Comparison of ENCODE assay signal across 18 mouse cellular contexts in genomic region chr4:135357221-135357920, GRCm38 (mm10). TPM values are rescaled to one million over a fixed set of nuclear protein-coding genes. Genes with fewer than 3 reads are reported as not detected.
DNase-seq lines count a peak whose midpoint lies in the region; ATAC-seq and TF ChIP-seq lines count a peak whose summit lies in the region.
"Had no signal": no experiment of that assay in that cellular context is flagged by ENCODE, and none has a peak within 500 bp of the region (broad histone marks: within the 10 kb centered on the region; RNA-seq: fewer than 3 reads in every experiment).

No protein-coding gene starts in this region.

- H3K4me1 ChIP-seq in kidney, embryonic 16.5 days (ENCODE audit: insufficient read depth, low read length), result peaks cover 8% of the 10 kb centered on the region
- H3K4me1 ChIP-seq in lung, postnatal 0 days (ENCODE audit: insufficient read depth, low read depth, low read length), result peaks cover 5% of the 10 kb centered on the region; the same call in 1 of the 2 replicates
- H3K4me1 ChIP-seq in midbrain, embryonic 10.5 days, result peaks cover 11% of the 10 kb centered on the region
- H3K4me1 ChIP-seq in liver, postnatal 0 days (ENCODE audit: insufficient read depth), result peaks cover 11% of the 10 kb centered on the region

- H3K4me2 ChIP-seq in kidney, embryonic 16.5 days (replicated peaks; ENCODE audit: low read depth, low read length), result no peak overlapping the region
- no peak overlapping the region for H3K4me2 ChIP-seq in lung, postnatal 0 days (replicated peaks; ENCODE audit: low read depth, low read length)
- no peak overlapping the region for H3K4me2 ChIP-seq in liver, postnatal 0 days (ENCODE audit: low read depth, low read length)
- H3K4me2 ChIP-seq: forebrain, embryonic 13.5 days; heart, embryonic 12.5 days; hindbrain, embryonic 14.5 days; limb, embryonic 12.5 days; liver, embryonic 15.5 days; stomach, embryonic 15.5 days had no signal

- peak overlapping the region; percentile 39; the same call in 1 of the 2 replicates for H3K27ac ChIP-seq in kidney, embryonic 16.5 days (ENCODE audit: low read length)
- no peak overlapping the region for H3K27ac ChIP-seq in lung, postnatal 0 days (ENCODE audit: low read length)
- no peak overlapping the region for H3K27ac ChIP-seq in midbrain, embryonic 10.5 days (replicated peaks)
- no peak overlapping the region for H3K27ac ChIP-seq in liver, postnatal 0 days (ENCODE audit: low read depth)
- H3K27ac ChIP-seq: forebrain, embryonic 13.5 days; hindbrain, embryonic 14.5 days; limb, embryonic 12.5 days; liver, embryonic 15.5 days; stomach, embryonic 15.5 days had no signal

- 70% methylated on average over 12 of the region's 12 CpGs for WGBS in kidney, embryonic 16.5 days
- WGBS in lung, postnatal 0 days, result 67% methylated on average over 12 of the region's 12 CpGs
- WGBS in midbrain, embryonic 10.5 days, result 83% methylated on average over 12 of the region's 12 CpGs
- 73% methylated on average over 12 of the region's 12 CpGs for WGBS in liver, postnatal 0 days (ENCODE audit: insufficient replicate concordance)

- no peak overlapping the region for H3K4me3 ChIP-seq in kidney, embryonic 16.5 days (ENCODE audit: low read length)
- H3K4me3 ChIP-seq in lung, postnatal 0 days (ENCODE audit: low read depth, low read length), result no peak overlapping the region
- H3K4me3 ChIP-seq in midbrain, embryonic 10.5 days, result no peak overlapping the region
- H3K4me3 ChIP-seq in liver, postnatal 0 days (ENCODE audit: low read depth, low read length), result no peak overlapping the region
- H3K4me3 ChIP-seq: forebrain, embryonic 13.5 days; heart, embryonic 12.5 days; limb, embryonic 12.5 days; liver, embryonic 15.5 days; megakaryocyte, embryonic 14.5 days; stomach, embryonic 15.5 days had no signal

- no peak overlapping the region for H3K9ac ChIP-seq in kidney, embryonic 16.5 days (replicated peaks; ENCODE audit: low read length)
- H3K9ac ChIP-seq in lung, postnatal 0 days (replicated peaks; ENCODE audit: low read depth), result no peak overlapping the region
- H3K9ac ChIP-seq in liver, postnatal 0 days (replicated peaks), result no peak overlapping the region
- H3K9ac ChIP-seq: forebrain, embryonic 13.5 days; heart, embryonic 12.5 days; hindbrain, embryonic 14.5 days; limb, embryonic 12.5 days; liver, embryonic 15.5 days; stomach, embryonic 15.5 days had no signal

- DNase-seq in fat pad, adult 2 months (ENCODE audit: extremely low read depth, low read depth, low spot score), result peak; percentile 91
- DNase-seq in gonadal fat pad, adult 2 months (ENCODE audit: low read depth), result peak; percentile 92
- peak; percentile 58 for DNase-seq in lung, postnatal 0 days (ENCODE audit: low spot score)
- DNase-seq in midbrain, embryonic 10.5 days (ENCODE audit: low spot score), result no peak
- no peak for DNase-seq in left cerebral cortex, postnatal 4 days
- DNase-seq in liver, postnatal 0 days, result no peak
- DNase-seq: cerebellum, adult 9-11 months; gastrocnemius, postnatal 36 days; spleen, adult 18-20 months had no signal

- no peak for TF ChIP-seq EP300 in lung, postnatal 0 days (IDR thresholded peaks at IDR 0.05)
- no peak for TF ChIP-seq EP300 in liver, postnatal 0 days (IDR thresholded peaks at IDR 0.05; ENCODE audit: low read depth)

- H3K36me3 ChIP-seq in kidney, embryonic 16.5 days (ENCODE audit: insufficient read depth, low read length), result no peaks in the 10 kb centered on the region
- no peaks in the 10 kb centered on the region for H3K36me3 ChIP-seq in lung, postnatal 0 days (ENCODE audit: insufficient read depth, low read length)
- no peaks in the 10 kb centered on the region for H3K36me3 ChIP-seq in midbrain, embryonic 10.5 days
- H3K36me3 ChIP-seq in liver, postnatal 0 days (replicated peaks; ENCODE audit: insufficient read depth, low read length), result no peaks in the 10 kb centered on the region
- H3K36me3 ChIP-seq: heart, embryonic 12.5 days; limb, embryonic 12.5 days; liver, embryonic 15.5 days; stomach, embryonic 15.5 days had no signal

- intact Hi-C loops in left cerebral cortex, postnatal 4 days (cut with DNase I), result no loop called here

- no peaks in the 10 kb centered on the region for H3K27me3 ChIP-seq in kidney, embryonic 16.5 days (ENCODE audit: insufficient read depth, low read length)
- H3K27me3 ChIP-seq in lung, postnatal 0 days (replicated peaks; ENCODE audit: insufficient read depth, low read length), result no peaks in the 10 kb centered on the region
- peaks cover 4% of the 10 kb centered on the region; the same call in 1 of the 2 replicates for H3K27me3 ChIP-seq in midbrain, embryonic 10.5 days (ENCODE audit: low read depth, poor library complexity, severe bottlenecking)
- no peaks in the 10 kb centered on the region for H3K27me3 ChIP-seq in liver, postnatal 0 days (ENCODE audit: insufficient read depth, low read length)
- H3K27me3 ChIP-seq: limb, embryonic 12.5 days; stomach, embryonic 15.5 days had no signal

- ATAC-seq in kidney, embryonic 16.5 days (ENCODE audit: low FRiP score, low TSS enrichment), result no peak
- no peak for ATAC-seq in lung, postnatal 0 days
- ATAC-seq in liver, postnatal 0 days, result no peak
- ATAC-seq: forebrain, embryonic 13.5 days; intestine, postnatal 0 days had no signal

- no peaks in the 10 kb centered on the region for H3K9me3 ChIP-seq in kidney, embryonic 16.5 days (ENCODE audit: low read length)
- H3K9me3 ChIP-seq in lung, postnatal 0 days (ENCODE audit: low read length), result no peaks in the 10 kb centered on the region
- no peaks in the 10 kb centered on the region for H3K9me3 ChIP-seq in midbrain, embryonic 10.5 days (replicated peaks)
- H3K9me3 ChIP-seq in liver, postnatal 0 days (ENCODE audit: low read length), result no peaks in the 10 kb centered on the region
- H3K9me3 ChIP-seq: forebrain, embryonic 13.5 days; heart, embryonic 12.5 days; limb, embryonic 12.5 days; liver, embryonic 15.5 days; megakaryocyte, embryonic 14.5 days; stomach, embryonic 15.5 days had no signal

- TF ChIP-seq CTCF in lung, postnatal 0 days (IDR thresholded peaks at IDR 0.05), result no peak
- no peak for TF ChIP-seq CTCF in liver, postnatal 0 days (IDR thresholded peaks at IDR 0.05; ENCODE audit: low read depth)

RNA-seq across cellular contexts. Expression of gene Srrm1, which starts 4.2 kb away (rescaled TPM):
- 35.4 and 62.4 TPM in 2 replicates for polyA plus RNA-seq in gonadal fat pad, adult 2 months (2012; rRNA removed)
- polyA plus RNA-seq in kidney, embryonic 16.5 days (2015; fragmentation: Nextera tagmentation; extraction: Ambion mirVana), result 180 and 233 TPM in 2 replicates
- 108 and 116 TPM in 2 replicates for polyA plus RNA-seq in lung, postnatal 0 days (2015; fragmentation: Nextera tagmentation; extraction: Ambion mirVana)
- 222 and 230 TPM in 2 replicates for polyA plus RNA-seq in midbrain, embryonic 10.5 days (2016; fragmentation: Nextera tagmentation; extraction: Ambion mirVana)
- total RNA-seq in left cerebral cortex, postnatal 4 days (2021), result 100 to 1,000 TPM; 162 to 169 TPM
- polyA plus RNA-seq in liver, postnatal 0 days (2015; fragmentation: Nextera tagmentation; extraction: Ambion mirVana), result 79.3 and 90.6 TPM in 2 replicates

RNA-seq across cellular contexts. Expression of gene Ncmap, which starts 40.7 kb away (rescaled TPM):
- 9.5 and 11.1 TPM in 2 replicates for polyA plus RNA-seq in gonadal fat pad, adult 2 months (2012; rRNA removed)
- 2.0 and 4.3 TPM in 2 replicates for polyA plus RNA-seq in kidney, embryonic 16.5 days (2015; fragmentation: Nextera tagmentation; extraction: Ambion mirVana)
- 0.90 and 1.5 TPM in 2 replicates for polyA plus RNA-seq in lung, postnatal 0 days (2015; fragmentation: Nextera tagmentation; extraction: Ambion mirVana)
- polyA plus RNA-seq in midbrain, embryonic 10.5 days (2016; fragmentation: Nextera tagmentation; extraction: Ambion mirVana), result 0.36 and 0.57 TPM in 2 replicates
- total RNA-seq in left cerebral cortex, postnatal 4 days (2021), result under 1 TPM; 0.60 to 0.66 TPM
- polyA plus RNA-seq in liver, postnatal 0 days (2015; fragmentation: Nextera tagmentation; extraction: Ambion mirVana), result 0.12 and 0.14 TPM in 2 replicates

Comparison
In these comparisons a context has a peak if more than half of its experiments do, and no peak if none do; other contexts are left out.
1. DNase-seq: peak in fat pad, adult 2 months (single experiment), gonadal fat pad, adult 2 months (single experiment) and lung, postnatal 0 days (single experiment); none in midbrain, embryonic 10.5 days (single experiment), left cerebral cortex, postnatal 4 days (single experiment) and liver, postnatal 0 days (single experiment).